21 mouse cellular contexts compared by ENCODE assay signal in the genomic region with DNA sequence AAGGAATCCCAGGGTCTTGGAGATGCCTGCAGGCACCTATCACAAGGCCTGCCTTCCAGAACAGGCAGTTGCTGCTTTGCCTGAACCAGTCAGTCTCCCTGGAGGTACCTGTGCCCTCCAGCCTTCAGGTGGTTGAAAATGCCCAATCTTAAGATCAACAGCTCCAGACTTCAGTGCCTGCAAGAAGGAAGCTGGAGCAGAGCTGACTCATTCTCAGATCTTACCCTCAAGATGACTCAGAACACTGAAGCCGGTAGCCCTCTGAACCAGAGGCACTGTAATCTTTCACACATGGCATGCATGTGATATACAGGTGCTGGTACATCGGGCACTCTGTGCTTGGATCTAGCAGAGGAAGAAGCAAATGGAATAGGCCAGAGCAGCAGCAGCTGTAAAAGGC.
DNase-seq lines count a peak whose midpoint lies in the region; ATAC-seq and TF ChIP-seq lines count a peak whose summit lies in the region.
"Had no signal": no experiment of that assay in that cellular context is flagged by ENCODE, and none has a peak within 500 bp of the region (broad histone marks: within the 10 kb centered on the region; RNA-seq: fewer than 3 reads in every experiment).

No protein-coding gene starts in this region.

- no peaks in the 10 kb centered on the region for H3K9me3 ChIP-seq in lung, postnatal 0 days (ENCODE audit: low read length)
- H3K9me3 ChIP-seq: embryonic facial prominence, embryonic 13.5 days; forebrain, embryonic 10.5 days; heart, embryonic 12.5 days; limb, embryonic 10.5 days; midbrain, embryonic 13.5 days had no signal

- ATAC-seq in lung, postnatal 0 days, result peak; percentile 53
- ATAC-seq in hematopoietic stem cell, adult 5-6 weeks (replicated peaks in 1 of 2; ENCODE audit: insufficient read depth in 1 of 2, low FRiP score in 2 of 2, low TSS enrichment in 1 of 2, low read depth in 1 of 2, poor library complexity in 2 of 2, severe bottlenecking in 2 of 2), result peak; percentile 45 to 67; a peak in 3 of 4 replicates
- ATAC-seq: hindbrain, embryonic 16.5 days; midbrain, embryonic 13.5 days had no signal

- no peak for TF ChIP-seq EP300 in lung, postnatal 0 days (IDR thresholded peaks at IDR 0.05)

- H3K4me1 ChIP-seq in lung, postnatal 0 days (ENCODE audit: insufficient read depth, low read depth, low read length), result no peaks in the 10 kb centered on the region
- H3K4me1 ChIP-seq: embryonic facial prominence, embryonic 13.5 days; forebrain, embryonic 10.5 days; limb, embryonic 10.5 days; midbrain, embryonic 13.5 days had no signal

- DNase-seq in lung, postnatal 0 days (ENCODE audit: low spot score), result peak; percentile 50
- DNase-seq in lung, postnatal 36 days, result no peak
- DNase-seq in MN1 (ENCODE audit: low spot score), result peak; percentile 53
- no peak for DNase-seq in gastrocnemius, adult 18-20 months (ENCODE audit: low spot score)
- no peak for DNase-seq in layer of hippocampus, postnatal 14 days (ENCODE audit: low spot score in 2 of 2)
- DNase-seq in kidney, postnatal 14 days, result no peak
- DNase-seq: cerebellum, adult 18-20 months; gastrocnemius, postnatal 36 days; heart, postnatal 36 days; kidney, adult 9 months; lung, adult 2 months; thymus, adult 2 months had no signal

- no peak overlapping the region for H3K27ac ChIP-seq in lung, postnatal 0 days (ENCODE audit: low read length)
- H3K27ac ChIP-seq: embryonic facial prominence, embryonic 13.5 days; forebrain, embryonic 10.5 days; layer of hippocampus, adult 2 months; limb, embryonic 10.5 days; midbrain, embryonic 13.5 days had no signal

- 64% methylated on average over 2 of the region's 2 CpGs for WGBS in lung, postnatal 0 days

- no peaks in the 10 kb centered on the region for H3K36me3 ChIP-seq in lung, postnatal 0 days (ENCODE audit: insufficient read depth, low read length)
- H3K36me3 ChIP-seq: embryonic facial prominence, embryonic 13.5 days; forebrain, embryonic 10.5 days; heart, embryonic 12.5 days; limb, embryonic 10.5 days; midbrain, embryonic 13.5 days had no signal

- no peak overlapping the region for H3K4me2 ChIP-seq in lung, postnatal 0 days (replicated peaks; ENCODE audit: low read depth, low read length)
- H3K4me2 ChIP-seq: embryonic facial prominence, embryonic 13.5 days; heart, embryonic 12.5 days; liver, embryonic 11.5 days; midbrain, embryonic 13.5 days had no signal

- H3K9ac ChIP-seq in lung, postnatal 0 days (replicated peaks; ENCODE audit: low read depth), result no peak overlapping the region
- H3K9ac ChIP-seq: embryonic facial prominence, embryonic 13.5 days; heart, embryonic 12.5 days; midbrain, embryonic 13.5 days had no signal

- no peaks in the 10 kb centered on the region for H3K27me3 ChIP-seq in lung, postnatal 0 days (replicated peaks; ENCODE audit: insufficient read depth, low read length)
- H3K27me3 ChIP-seq: midbrain, embryonic 13.5 days had no signal

- TF ChIP-seq CTCF in lung, postnatal 0 days (IDR thresholded peaks at IDR 0.05), result no peak

- H3K4me3 ChIP-seq in lung, postnatal 0 days (ENCODE audit: low read depth, low read length), result no peak overlapping the region
- H3K4me3 ChIP-seq: embryonic facial prominence, embryonic 13.5 days; forebrain, embryonic 10.5 days; heart, embryonic 12.5 days; layer of hippocampus, adult 2 months; limb, embryonic 10.5 days; midbrain, embryonic 13.5 days had no signal

Comparison
In these comparisons a context has a peak if more than half of its experiments do, and no peak if none do; other contexts are left out.
1. DNase-seq: peak in lung, postnatal 0 days (single experiment) and MN1 (single experiment); none in lung, postnatal 36 days (single experiment), gastrocnemius, adult 18-20 months (single experiment), layer of hippocampus, postnatal 14 days (0 of 2) and kidney, postnatal 14 days (single experiment).